Mouse (Mus musculus) limb, embryonic 14.5 days (tissue): ENCODE results near the gene Kras. TPM values are rescaled to one million over a fixed set of nuclear protein-coding genes. Genes with fewer than 3 reads are reported as not detected.

ENCODE experiments used
- ATAC-seq: fragments of 200-750 bp; cut with Nextera tagmentation; 2 replicates; pipeline ENCODE4 v1.8.0; 2017; ENCODE audit warnings: low read depth, moderate number of reproducible peaks, moderate TSS enrichment; ENCODE audit not compliant: low FRiP score
- DNase-seq: peaks from one replicate; pipeline ENCODE4 v3.0.0-alpha.2; 2015; ENCODE audit warnings: low spot score
- H3K27ac ChIP-seq: fragments of 300-500 bp; sonication (generic); replicated peaks from 2 replicates; pipeline ENCODE4 v1.5.1; 2014; ENCODE audit warnings: low read depth, mild to moderate bottlenecking, low read length, moderate library complexity, mixed read lengths
- H3K27me3 ChIP-seq: fragments of 300-500 bp; sonication (generic); 2 replicates; pipeline ENCODE4 v1.6.1; 2014; ENCODE audit warnings: low read length, mixed read lengths; ENCODE audit not compliant: control insufficient read depth, insufficient read depth
- H3K36me3 ChIP-seq: fragments of 300-500 bp; sonication (generic); 2 replicates; pipeline ENCODE4 v1.6.1; 2014; ENCODE audit warnings: mild to moderate bottlenecking, low read length, moderate library complexity, mixed read lengths; ENCODE audit not compliant: control insufficient read depth, insufficient read depth
- H3K4me1 ChIP-seq: fragments of 300-500 bp; sonication (generic); 2 replicates; pipeline ENCODE4 v1.6.1; 2014; ENCODE audit warnings: antibody characterized with exemption, low read length, mixed read lengths; ENCODE audit not compliant: control insufficient read depth, insufficient read depth
- H3K4me2 ChIP-seq: fragments of 300-500 bp; sonication (generic); replicated peaks from 2 replicates; pipeline ENCODE4 v1.6.1; 2014; ENCODE audit warnings: low read depth, mild to moderate bottlenecking, low read length, moderate library complexity; ENCODE audit not compliant: severe bottlenecking
- H3K4me3 ChIP-seq: fragments of 300-500 bp; sonication (generic); replicated peaks from 2 replicates; pipeline ENCODE4 v1.5.1; 2014; ENCODE audit warnings: low read length
- H3K9ac ChIP-seq: fragments of 300-500 bp; sonication (generic); 2 replicates; pipeline ENCODE4 v1.6.1; 2014; ENCODE audit warnings: mild to moderate bottlenecking, low read depth, low read length, moderate library complexity; ENCODE audit not compliant: severe bottlenecking
- H3K9me3 ChIP-seq: fragments of 300-500 bp; sonication (generic); 2 replicates; pipeline ENCODE4 v1.6.1; 2016; ENCODE audit warnings: low read length; ENCODE audit not compliant: control insufficient read depth
- POLR2A ChIP-seq: fragments of 200-500 bp; IDR thresholded peaks from 2 replicates; pipeline ENCODE4 v1.8.0; 2012; ENCODE audit warnings: inconsistent platforms, mild to moderate bottlenecking, moderate library complexity, borderline replicate concordance; ENCODE audit not compliant: insufficient read depth, insufficient read length; ENCODE audit errors: extremely low read depth
- WGBS: fragments of 180-500 bp; shearing (Covaris S2); extraction: QIAGEN DNeasy Blood & Tissue Kit; methylation state at CpG from one replicate; pipeline ENCODE4 v1.1.7; 2014; 5-methylcytosine and 5-hydroxymethylcytosine counted together
- polyA plus RNA-seq, 2 experiments: library from polyadenylated mRNA; depleted of rRNA in 1 of 2; stranded (reverse) in 1 of 2; unstranded in 1 of 2; fragments of >200 nt; fragmentation: Nextera tagmentation in 1 of 2; extraction: Ambion mirVana in 1 of 2; gene quantifications; 2 replicates each; pipeline versions ENCODE4 v1.2.1 to v1.2.3; 2012 to 2014

Gene Kras
- polyA plus RNA-seq, 2 experiments, result 33.3 to 67.8 TPM

DNA sequence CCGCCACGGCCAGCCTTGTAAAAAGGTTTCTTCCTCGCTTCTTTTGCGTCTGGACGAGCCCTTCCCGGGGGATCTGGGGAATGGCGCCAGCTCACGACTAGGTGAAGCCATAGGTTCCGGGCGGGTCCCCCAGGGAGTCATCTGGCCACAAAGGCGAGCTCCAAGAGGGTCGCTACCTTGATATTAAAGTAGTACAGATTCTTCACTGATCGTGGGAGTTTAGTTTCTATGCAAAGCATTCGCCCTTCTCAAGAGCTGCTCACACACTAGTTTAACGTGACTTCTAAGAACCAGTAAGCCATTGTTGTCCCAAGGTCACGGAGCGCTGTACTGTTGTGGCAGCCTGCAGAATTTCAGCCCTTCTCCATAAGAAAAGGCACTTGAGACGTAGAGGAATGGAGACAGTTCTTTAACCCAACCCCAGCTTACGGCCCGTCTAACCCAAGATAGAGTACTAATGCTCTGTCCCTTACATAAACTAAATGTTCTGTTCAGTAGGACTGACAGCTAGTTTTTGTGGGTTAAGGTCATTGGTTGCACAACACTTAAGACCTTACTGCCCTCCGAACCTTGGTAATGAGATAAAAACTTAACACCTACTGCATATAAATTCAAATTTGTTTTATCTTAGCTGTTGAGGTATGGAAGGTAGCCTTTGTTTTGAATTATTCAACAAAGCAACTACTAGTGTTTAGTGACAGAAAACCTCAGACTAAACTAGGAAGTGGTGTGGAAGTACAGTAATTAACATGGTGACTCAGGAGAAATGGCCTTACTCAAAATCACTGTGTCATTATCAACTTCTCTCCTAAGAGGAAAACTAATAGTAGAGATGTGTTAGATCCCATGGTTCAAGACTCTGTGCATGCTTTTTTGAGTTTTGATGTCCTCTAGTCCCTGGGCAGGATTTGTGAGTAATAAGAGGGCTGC is 38.4 kb downstream of the Kras start:
- Histone ChIP-seq H3K4me1 (0 out of 2 replicates have a peak, but pooled peaks cover 3% of the 10 kb centered on the region), H3K27ac (peak overlapping the region; percentile 95), H3K9me3 (no peaks in the 10 kb centered on the region), H3K4me3 (peak overlapping the region; percentile 73), H3K4me2 (peak overlapping the region; percentile 68), H3K9ac (peak overlapping the region; percentile 86), H3K27me3 (no peaks in the 10 kb centered on the region), H3K36me3 (0 out of 2 replicates have a peak, but pooled peaks cover 2% of the 10 kb centered on the region)
- no peak for DNase-seq
- TF ChIP-seq POLR2A, result no peak
- peak; percentile 16 for ATAC-seq
- WGBS, result 3% methylated on average over 21 of the region's 21 CpGs

DNA sequence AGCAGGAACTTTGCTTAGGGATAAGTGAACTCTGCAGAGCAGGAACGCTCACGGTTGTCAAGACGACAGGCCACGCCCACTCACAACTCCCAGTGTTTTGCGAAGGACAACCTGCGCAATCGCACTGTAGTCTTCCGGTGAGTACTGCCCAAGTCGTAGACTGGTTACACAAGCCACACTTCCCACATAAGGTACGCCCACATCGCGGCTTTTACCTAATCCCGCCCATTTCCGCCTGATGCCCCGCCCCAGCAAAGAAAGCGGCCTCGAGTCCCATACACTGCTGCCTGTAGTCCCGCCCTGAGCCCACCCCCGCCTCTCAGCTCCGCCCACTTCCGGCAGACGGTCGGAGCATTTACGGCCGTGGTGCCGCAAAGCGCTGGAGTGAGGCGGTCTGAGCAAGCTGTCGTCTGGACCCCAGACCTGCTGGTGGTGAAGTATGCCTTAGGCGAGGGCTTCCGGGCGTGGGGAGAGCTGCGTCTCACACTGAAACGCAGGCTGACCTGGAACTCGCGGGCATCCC is 39.2 kb downstream of the Kras start, which contains the start of the genes Casc1 and Etfrf1:
Casc1 (minus strand) TSS at position 190 of the 523 bp plus-strand sequence.
Etfrf1 (plus strand) TSS at position 319 of the 523 bp plus-strand sequence.
- 0 out of 2 replicates have a peak, but pooled peaks cover 3% of the 10 kb centered on the region for H3K4me1 ChIP-seq
- no peaks in the 10 kb centered on the region for H3K9me3 ChIP-seq
- H3K4me3 ChIP-seq, result peak within 1 kb of the TSS; percentile 73
- peak; percentile 99 for ATAC-seq
- H3K27me3 ChIP-seq, result no peaks in the 10 kb centered on the region
- H3K9ac ChIP-seq, result peak within 1 kb of the TSS; percentile 86
- peak; percentile 96; the same call in 1 of the 2 replicates for TF ChIP-seq POLR2A
- DNase-seq, result peak; percentile 100
- WGBS, result under 1% methylated on average over 35 of the region's 36 CpGs
- H3K27ac ChIP-seq, result peak within 1 kb of the TSS; percentile 95
- peak within 1 kb of the TSS; percentile 68 for H3K4me2 ChIP-seq
- H3K36me3 ChIP-seq, result no peaks in the 10 kb centered on the region

DNA sequence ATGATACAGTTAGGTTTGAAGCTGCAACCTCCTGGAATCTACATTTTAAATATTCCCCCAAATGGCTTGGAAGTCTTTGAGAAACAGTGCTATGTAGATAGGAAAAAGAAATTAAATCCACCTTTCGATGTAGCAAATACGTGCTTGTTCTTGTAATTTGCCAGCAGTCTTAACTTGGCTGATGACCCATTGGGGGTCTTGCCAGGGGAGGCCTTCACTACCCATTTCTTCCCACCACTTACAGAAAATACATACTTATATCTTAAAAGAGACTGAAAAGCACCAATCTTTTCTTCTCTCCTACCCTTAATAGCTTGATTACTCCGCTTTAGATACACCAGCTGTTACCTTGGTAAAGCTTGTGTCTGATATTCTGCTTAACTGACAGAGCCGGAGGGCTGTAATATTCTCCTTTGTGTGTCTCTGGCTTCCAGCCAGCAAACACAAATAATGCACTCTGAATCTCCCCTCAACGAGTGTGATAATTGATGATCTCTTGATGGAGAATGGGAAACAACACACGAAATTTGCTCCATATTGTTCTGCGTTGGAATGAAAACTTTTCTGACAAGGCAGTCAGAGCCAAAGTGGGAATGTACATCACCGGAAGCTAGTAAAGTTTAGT is 39.9 kb downstream of the Kras start:
- Histone ChIP-seq H3K9me3 (no peaks in the 10 kb centered on the region), H3K4me2 (peak overlapping the region; percentile 68), H3K27ac (0 out of 2 replicates have a peak overlapping the region, but pooled peaks have one; percentile 33), H3K9ac (0 out of 2 replicates have a peak overlapping the region, but pooled peaks have one; percentile 34), H3K4me3 (peak overlapping the region; percentile 73), H3K4me1 (0 out of 2 replicates have a peak, but pooled peaks cover 3% of the 10 kb centered on the region), H3K36me3 (no peaks in the 10 kb centered on the region), H3K27me3 (no peaks in the 10 kb centered on the region)
- 37% methylated on average over 8 of the region's 8 CpGs for WGBS
- DNase-seq (no peak), ATAC-seq (no peak; the same call in 1 of the 2 replicates)
- no peak for TF ChIP-seq POLR2A

DNA sequence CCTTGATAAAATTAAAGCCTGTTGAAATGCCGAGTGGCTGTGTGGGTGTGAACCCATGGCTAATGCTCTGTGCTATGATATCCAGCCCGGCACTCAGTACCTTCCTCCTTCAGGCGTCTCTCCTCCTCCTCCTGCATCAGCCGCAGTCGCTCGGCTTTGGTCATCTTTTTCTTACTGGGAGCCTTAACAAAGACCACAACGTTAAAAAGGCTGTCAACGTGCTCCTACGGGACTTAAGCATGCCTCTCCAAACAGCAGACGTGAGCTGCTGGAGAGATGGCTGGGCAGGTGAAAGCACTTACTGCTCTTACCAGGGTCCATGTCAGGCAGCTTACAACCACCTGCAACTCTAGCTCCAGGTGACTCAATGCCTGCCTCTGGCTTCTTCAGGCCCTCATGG is 44.9 kb downstream of the Kras start:
- DNase-seq, result no peak
- Histone ChIP-seq H3K4me1 (0 out of 2 replicates have a peak, but pooled peaks cover under 1% of the 10 kb centered on the region), H3K9ac (no peak overlapping the region), H3K36me3 (no peaks in the 10 kb centered on the region), H3K4me3 (no peak overlapping the region), H3K27me3 (no peaks in the 10 kb centered on the region), H3K27ac (no peak overlapping the region), H3K9me3 (no peaks in the 10 kb centered on the region), H3K4me2 (no peak overlapping the region)
- TF ChIP-seq POLR2A, result no peak
- WGBS, result 70% methylated on average over 10 of the region's 10 CpGs
- ATAC-seq, result no peak

DNA sequence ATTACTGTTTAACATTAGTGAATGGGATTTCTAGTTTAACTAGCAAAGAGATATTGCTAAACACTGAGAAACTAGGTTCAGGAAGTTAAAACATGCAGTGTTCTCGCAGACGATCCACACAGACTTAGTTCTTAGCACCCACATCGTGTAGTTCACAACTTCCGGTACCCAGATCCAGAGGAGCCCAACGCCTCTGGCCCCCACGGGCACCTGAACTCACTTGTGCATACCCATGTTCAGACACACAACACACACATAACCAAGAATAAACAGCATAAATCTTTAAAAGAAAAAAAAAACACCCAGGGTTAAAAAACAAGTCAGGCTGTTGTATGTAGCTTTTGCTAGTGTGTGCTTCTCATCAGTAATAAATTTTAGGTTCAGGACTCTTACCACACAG is 45.6 kb downstream of the Kras start:
- ATAC-seq (no peak), DNase-seq (no peak)
- Histone ChIP-seq H3K27me3 (no peaks in the 10 kb centered on the region), H3K27ac (no peak overlapping the region), H3K9me3 (no peaks in the 10 kb centered on the region), H3K36me3 (no peaks in the 10 kb centered on the region), H3K4me3 (no peak overlapping the region), H3K9ac (no peak overlapping the region), H3K4me1 (no peaks in the 10 kb centered on the region), H3K4me2 (no peak overlapping the region)
- 83% methylated on average over 6 of the region's 6 CpGs for WGBS
- no peak for TF ChIP-seq POLR2A
